Mouse (Mus musculus): ENCODE data around the gene Kcnk10. TPM values are rescaled to one million over a fixed set of nuclear protein-coding genes. Genes with fewer than 3 reads are reported as not detected.

The Kcnk10 gene
- polyA plus RNA-seq, 1 experiment from 2014 or later, result 0.79 TPM

- Histone ChIP-seq H3K4me3 (replicated peaks; ENCODE audit: low read length) (no peak overlapping the region), H3K4me2 (ENCODE audit: low read depth, low read length) (no peak overlapping the region), H3K27me3 (ENCODE audit: control insufficient read depth, insufficient read depth, low read length) (no peaks in the 10 kb centered on the region), H3K9me3 (replicated peaks; ENCODE audit: control insufficient read depth, low read length) (no peaks in the 10 kb centered on the region), H3K4me1 (ENCODE audit: control insufficient read depth, insufficient read depth, low read length) (no peaks in the 10 kb centered on the region), H3K36me3 (ENCODE audit: control insufficient read depth, insufficient read depth, low read length) (no peaks in the 10 kb centered on the region), H3K9ac (ENCODE audit: low read length) (no peak overlapping the region), H3K27ac (ENCODE audit: low read length) (no peak overlapping the region)
- ATAC-seq (ENCODE audit: insufficient read depth, low FRiP score), result no peak
- 74% methylated on average over 11 of the region's 11 CpGs for WGBS
Measured at GRCm38 (mm10) chr12:98501528-98502280, 76.4 kb downstream of the Kcnk10 start.

DNA sequence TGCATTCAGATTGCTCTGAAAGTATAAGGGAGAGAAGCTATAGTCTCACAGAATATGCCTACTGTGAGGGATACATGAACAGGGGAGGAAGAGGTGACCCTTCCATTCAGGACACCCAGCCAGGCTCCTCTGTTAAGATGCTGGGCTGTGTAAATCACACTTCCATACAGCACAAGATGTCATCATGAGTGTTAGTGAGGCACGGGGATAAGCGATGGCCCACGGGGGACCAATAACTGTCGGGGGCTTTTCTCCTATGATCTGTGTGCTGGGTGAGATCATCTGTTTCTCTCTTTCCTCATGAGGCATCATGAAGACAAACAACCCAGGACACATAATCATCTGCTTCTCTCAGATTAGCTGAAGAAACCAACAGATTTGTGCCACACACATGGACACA, 77.1 kb downstream of the Kcnk10 start:
- Histone ChIP-seq H3K27me3 (ENCODE audit: control insufficient read depth, insufficient read depth, low read length) (no peaks in the 10 kb centered on the region), H3K4me1 (ENCODE audit: control insufficient read depth, insufficient read depth, low read length) (no peaks in the 10 kb centered on the region), H3K9ac (ENCODE audit: low read length) (no peak overlapping the region), H3K36me3 (ENCODE audit: control insufficient read depth, insufficient read depth, low read length) (no peaks in the 10 kb centered on the region), H3K4me3 (replicated peaks; ENCODE audit: low read length) (no peak overlapping the region), H3K9me3 (replicated peaks; ENCODE audit: control insufficient read depth, low read length) (no peaks in the 10 kb centered on the region), H3K27ac (ENCODE audit: low read length) (no peak overlapping the region), H3K4me2 (ENCODE audit: low read depth, low read length) (no peak overlapping the region)
- WGBS, result 77% methylated on average over 4 of the region's 4 CpGs
- no peak for ATAC-seq (ENCODE audit: insufficient read depth, low FRiP score)

DNA sequence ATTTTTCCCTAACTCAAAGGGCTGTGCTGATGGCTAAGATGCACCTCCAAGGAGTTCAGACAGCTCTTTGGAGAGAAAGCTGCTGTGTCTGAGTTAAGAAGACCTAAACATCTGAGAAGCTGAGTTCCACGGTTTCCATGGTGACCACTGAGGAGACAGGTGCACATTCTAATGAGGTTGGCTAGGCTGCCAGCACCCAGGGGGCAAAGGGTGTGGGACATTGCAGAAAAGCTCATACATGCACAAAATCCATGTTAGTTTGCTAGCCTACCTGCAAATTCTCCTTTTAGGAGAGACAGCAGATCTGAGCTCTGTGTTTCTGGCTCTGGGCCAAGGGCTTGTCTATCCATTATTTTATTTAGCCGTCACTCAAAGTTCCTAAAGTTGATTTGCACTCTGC, 96.7 kb downstream of the Kcnk10 start:
- Histone ChIP-seq H3K9ac (ENCODE audit: low read length) (no peak overlapping the region), H3K4me3 (replicated peaks; ENCODE audit: low read length) (no peak overlapping the region), H3K4me1 (ENCODE audit: control insufficient read depth, insufficient read depth, low read length) (no peaks in the 10 kb centered on the region), H3K36me3 (ENCODE audit: control insufficient read depth, insufficient read depth, low read length) (no peaks in the 10 kb centered on the region), H3K4me2 (ENCODE audit: low read depth, low read length) (no peak overlapping the region), H3K9me3 (replicated peaks; ENCODE audit: control insufficient read depth, low read length) (no peaks in the 10 kb centered on the region), H3K27me3 (ENCODE audit: control insufficient read depth, insufficient read depth, low read length) (no peaks in the 10 kb centered on the region), H3K27ac (ENCODE audit: low read length) (no peak overlapping the region)
- 52% methylated on average over 2 of the region's 2 CpGs for WGBS
- no peak for ATAC-seq (ENCODE audit: insufficient read depth, low FRiP score)

- no peaks in the 10 kb centered on the region for H3K4me1 ChIP-seq (ENCODE audit: control insufficient read depth, insufficient read depth, low read length)
- H3K4me3 ChIP-seq (replicated peaks; ENCODE audit: low read length), result no peak overlapping the region
- no peaks in the 10 kb centered on the region for H3K9me3 ChIP-seq (replicated peaks; ENCODE audit: control insufficient read depth, low read length)
- H3K27ac ChIP-seq (ENCODE audit: low read length), result no peak overlapping the region
- H3K27me3 ChIP-seq (ENCODE audit: control insufficient read depth, insufficient read depth, low read length), result no peaks in the 10 kb centered on the region
- no peaks in the 10 kb centered on the region for H3K36me3 ChIP-seq (ENCODE audit: control insufficient read depth, insufficient read depth, low read length)
- WGBS, result 75% methylated on average over 5 of the region's 5 CpGs
- H3K4me2 ChIP-seq (ENCODE audit: low read depth, low read length), result no peak overlapping the region
- ATAC-seq (ENCODE audit: insufficient read depth, low FRiP score), result no peak
- no peak overlapping the region for H3K9ac ChIP-seq (ENCODE audit: low read length)
Measured at GRCm38 (mm10) chr12:98481048-98481447, 97.1 kb downstream of the Kcnk10 start.

GRCm38 (mm10) chr12:98477673-98478461, 100.2 kb downstream of the Kcnk10 start:
- no peak overlapping the region for H3K4me2 ChIP-seq (ENCODE audit: low read depth, low read length)
- WGBS, result 56% methylated on average over 8 of the region's 8 CpGs
- H3K4me3 ChIP-seq (replicated peaks; ENCODE audit: low read length), result no peak overlapping the region
- H3K9me3 ChIP-seq (replicated peaks; ENCODE audit: control insufficient read depth, low read length), result no peaks in the 10 kb centered on the region
- no peak overlapping the region for H3K27ac ChIP-seq (ENCODE audit: low read length)
- no peak for ATAC-seq (ENCODE audit: insufficient read depth, low FRiP score)
- H3K27me3 ChIP-seq (ENCODE audit: control insufficient read depth, insufficient read depth, low read length), result no peaks in the 10 kb centered on the region
- H3K36me3 ChIP-seq (ENCODE audit: control insufficient read depth, insufficient read depth, low read length), result no peaks in the 10 kb centered on the region
- H3K4me1 ChIP-seq (ENCODE audit: control insufficient read depth, insufficient read depth, low read length), result no peaks in the 10 kb centered on the region
- no peak overlapping the region for H3K9ac ChIP-seq (ENCODE audit: low read length)

- no peak overlapping the region for H3K4me3 ChIP-seq (replicated peaks; ENCODE audit: low read length)
- no peaks in the 10 kb centered on the region for H3K9me3 ChIP-seq (replicated peaks; ENCODE audit: control insufficient read depth, low read length)
- H3K36me3 ChIP-seq (ENCODE audit: control insufficient read depth, insufficient read depth, low read length), result no peaks in the 10 kb centered on the region
- H3K27me3 ChIP-seq (ENCODE audit: control insufficient read depth, insufficient read depth, low read length), result no peaks in the 10 kb centered on the region
- no peak overlapping the region for H3K4me2 ChIP-seq (ENCODE audit: low read depth, low read length)
- H3K9ac ChIP-seq (ENCODE audit: low read length), result no peak overlapping the region
- no peaks in the 10 kb centered on the region for H3K4me1 ChIP-seq (ENCODE audit: control insufficient read depth, insufficient read depth, low read length)
- no peak for ATAC-seq (ENCODE audit: insufficient read depth, low FRiP score)
- 70% methylated on average over 5 of the region's 5 CpGs for WGBS
- H3K27ac ChIP-seq (ENCODE audit: low read length), result no peak overlapping the region
Measured at GRCm38 (mm10) chr12:98471232-98471631, 106.9 kb downstream of the Kcnk10 start.

GRCm38 (mm10) chr12:98470097-98470496, 108.0 kb downstream of the Kcnk10 start:
- H3K9me3 ChIP-seq (replicated peaks; ENCODE audit: control insufficient read depth, low read length), result no peaks in the 10 kb centered on the region
- no peak for ATAC-seq (ENCODE audit: insufficient read depth, low FRiP score)
- WGBS, result 74% methylated on average over 3 of the region's 3 CpGs
- H3K27me3 ChIP-seq (ENCODE audit: control insufficient read depth, insufficient read depth, low read length), result no peaks in the 10 kb centered on the region
- H3K4me2 ChIP-seq (ENCODE audit: low read depth, low read length), result no peak overlapping the region
- no peak overlapping the region for H3K9ac ChIP-seq (ENCODE audit: low read length)
- no peaks in the 10 kb centered on the region for H3K36me3 ChIP-seq (ENCODE audit: control insufficient read depth, insufficient read depth, low read length)
- no peak overlapping the region for H3K4me3 ChIP-seq (replicated peaks; ENCODE audit: low read length)
- H3K27ac ChIP-seq (ENCODE audit: low read length), result no peak overlapping the region
- no peaks in the 10 kb centered on the region for H3K4me1 ChIP-seq (ENCODE audit: control insufficient read depth, insufficient read depth, low read length)

DNA sequence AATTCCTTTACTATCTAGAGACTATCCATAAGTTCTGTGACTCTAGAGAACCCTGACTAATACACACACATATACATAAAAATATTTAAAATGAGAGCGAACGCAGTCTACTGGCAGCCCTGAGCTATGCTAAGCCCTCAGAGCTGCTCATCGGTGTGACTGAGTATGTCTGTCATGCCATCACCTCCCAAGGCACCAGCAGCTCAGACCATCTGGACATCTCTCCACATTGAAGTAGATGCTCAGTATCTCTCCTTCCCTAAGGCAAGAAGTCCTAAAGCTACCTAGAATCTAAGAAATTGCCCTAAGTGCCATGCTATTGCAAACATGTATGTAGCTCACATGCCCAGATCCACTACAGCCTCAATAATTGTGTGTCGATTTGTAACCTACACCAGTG, 110.3 kb downstream of the Kcnk10 start:
- WGBS, result 91% methylated on average over 4 of the region's 4 CpGs

DNA sequence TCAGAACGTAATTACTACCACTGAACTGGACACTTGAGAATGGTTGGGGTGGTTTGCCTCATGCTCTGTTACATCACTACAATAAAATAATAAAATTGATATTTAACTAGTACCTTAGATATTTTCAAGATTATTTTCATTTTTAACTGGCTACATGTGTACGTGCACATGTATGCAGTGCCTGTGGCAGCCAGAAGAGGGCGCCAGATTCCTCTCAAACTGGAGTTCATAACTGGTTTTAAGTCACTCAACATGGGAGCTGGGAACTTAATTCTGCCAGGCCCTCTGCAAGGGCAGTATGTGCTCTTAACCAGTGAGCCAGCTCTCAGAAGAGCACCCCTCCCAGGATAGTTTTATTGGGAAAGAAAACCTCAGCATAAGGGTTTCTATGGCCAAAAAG, 118.2 kb downstream of the Kcnk10 start:
- Histone ChIP-seq H3K27ac (ENCODE audit: low read length) (no peak overlapping the region), H3K27me3 (ENCODE audit: control insufficient read depth, insufficient read depth, low read length) (no peaks in the 10 kb centered on the region), H3K4me1 (ENCODE audit: control insufficient read depth, insufficient read depth, low read length) (no peaks in the 10 kb centered on the region), H3K9me3 (replicated peaks; ENCODE audit: control insufficient read depth, low read length) (no peaks in the 10 kb centered on the region), H3K4me2 (ENCODE audit: low read depth, low read length) (no peak overlapping the region), H3K4me3 (replicated peaks; ENCODE audit: low read length) (no peak overlapping the region), H3K9ac (ENCODE audit: low read length) (no peak overlapping the region), H3K36me3 (ENCODE audit: control insufficient read depth, insufficient read depth, low read length) (no peaks in the 10 kb centered on the region)
- WGBS, result 46% methylated on average over 3 of the region's 3 CpGs
- ATAC-seq (ENCODE audit: insufficient read depth, low FRiP score), result no peak

More for the DNA sequence above, 110.3 kb downstream of the Kcnk10 start:
- no peak overlapping the region for H3K4me3 ChIP-seq (replicated peaks; ENCODE audit: low read length)
- no peak for ATAC-seq (ENCODE audit: insufficient read depth, low FRiP score)
- H3K4me1 ChIP-seq (ENCODE audit: control insufficient read depth, insufficient read depth, low read length), result no peaks in the 10 kb centered on the region
- no peak overlapping the region for H3K9ac ChIP-seq (ENCODE audit: low read length)
- no peaks in the 10 kb centered on the region for H3K27me3 ChIP-seq (ENCODE audit: control insufficient read depth, insufficient read depth, low read length)
- H3K9me3 ChIP-seq (replicated peaks; ENCODE audit: control insufficient read depth, low read length), result no peaks in the 10 kb centered on the region
- no peak overlapping the region for H3K4me2 ChIP-seq (ENCODE audit: low read depth, low read length)
- no peaks in the 10 kb centered on the region for H3K36me3 ChIP-seq (ENCODE audit: control insufficient read depth, insufficient read depth, low read length)
- no peak overlapping the region for H3K27ac ChIP-seq (ENCODE audit: low read length)
